Comparison of ENCODE assay signal across 7 mouse cellular contexts in the genomic region with DNA sequence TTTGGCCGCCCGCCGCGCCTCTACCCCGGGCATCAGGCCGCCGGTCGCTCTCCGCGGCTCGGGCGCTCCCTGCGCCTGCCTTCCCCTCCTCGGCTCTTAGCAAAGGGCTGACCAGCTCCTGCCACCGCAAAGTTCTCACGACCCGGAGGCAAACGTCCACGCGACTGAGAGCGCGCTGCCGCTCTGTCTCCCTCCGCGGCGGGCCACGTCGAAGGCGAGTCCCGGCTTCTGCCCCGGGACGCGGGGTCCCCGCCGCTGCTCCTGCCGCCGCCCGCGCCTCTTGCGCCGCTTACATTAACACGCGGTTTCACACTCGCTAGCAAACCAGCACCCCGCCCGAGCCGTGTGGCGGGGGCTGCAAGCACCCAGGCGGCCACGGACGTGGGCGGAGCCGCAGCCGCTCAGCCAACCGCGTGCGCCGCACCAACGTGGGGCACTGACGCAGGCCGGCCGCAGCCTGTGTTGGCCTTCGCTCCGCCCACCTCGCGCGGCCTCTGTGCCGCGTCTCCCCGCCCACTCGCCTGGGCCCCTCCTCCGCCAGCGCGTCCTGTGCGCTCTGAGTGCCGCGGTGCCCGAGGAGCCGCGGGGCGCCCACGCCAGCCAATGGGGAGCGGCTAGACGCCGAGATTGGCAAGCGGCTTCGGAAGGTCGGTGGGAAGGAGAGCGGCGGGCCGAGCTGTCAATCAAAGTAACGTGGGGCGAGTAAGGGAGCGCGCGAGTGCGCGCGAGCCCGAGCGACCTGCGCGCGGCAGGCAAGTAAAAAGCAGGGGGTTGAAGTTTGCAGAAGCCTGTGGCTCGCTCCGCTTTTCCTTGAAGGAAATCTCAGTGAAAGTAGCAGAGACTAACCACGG. TPM values are rescaled to one million over a fixed set of nuclear protein-coding genes. Genes with fewer than 3 reads are reported as not detected.
A peak's percentile ranks its signal among the peaks of the same experiment; 100 is the strongest.
DNase-seq lines count a peak whose midpoint lies in the region; ATAC-seq lines count a peak whose summit lies in the region.

Gene Tle1 (minus strand): TSS at position 361 of the 851 bp plus-strand sequence.

- peak within 1 kb of the TSS; percentile 73 for H3K4me2 ChIP-seq in intestine, embryonic 16.5 days (ENCODE audit: low read depth, low read length)
- H3K4me2 ChIP-seq in midbrain, embryonic 11.5 days, result peak within 1 kb of the TSS; percentile 73

- WGBS in intestine, embryonic 16.5 days, result under 1% methylated on average over 106 of the region's 107 CpGs
- WGBS in midbrain, embryonic 11.5 days, result under 1% methylated on average over 107 of the region's 107 CpGs

- H3K4me3 ChIP-seq in intestine, embryonic 16.5 days (ENCODE audit: low read length), result peak within 1 kb of the TSS; percentile 87
- peak within 1 kb of the TSS; percentile 95 for H3K4me3 ChIP-seq in midbrain, embryonic 11.5 days (ENCODE audit: low read depth, low read length)

- ATAC-seq in intestine, embryonic 16.5 days, result peak; percentile 97
- peak; percentile 96 for ATAC-seq in midbrain, embryonic 11.5 days (ENCODE audit: low FRiP score)

- no peaks in the 10 kb centered on the region for H3K36me3 ChIP-seq in intestine, embryonic 16.5 days (ENCODE audit: control insufficient read depth, insufficient read depth, low read length)
- H3K36me3 ChIP-seq in midbrain, embryonic 11.5 days (ENCODE audit: control insufficient read depth, insufficient read depth, low read length), result no peaks in the 10 kb centered on the region

- H3K9me3 ChIP-seq in intestine, embryonic 16.5 days (ENCODE audit: control insufficient read depth, low read length), result no peaks in the 10 kb centered on the region
- H3K9me3 ChIP-seq in midbrain, embryonic 11.5 days (ENCODE audit: control insufficient read depth, low read length), result no peaks in the 10 kb centered on the region

- peaks cover 11% of the 10 kb centered on the region for H3K4me1 ChIP-seq in intestine, embryonic 16.5 days (ENCODE audit: control insufficient read depth, insufficient read depth, low read length)
- H3K4me1 ChIP-seq in midbrain, embryonic 11.5 days (ENCODE audit: control insufficient read depth, insufficient read depth, low read length), result peaks cover 33% of the 10 kb centered on the region

- peak within 1 kb of the TSS; percentile 78 for H3K9ac ChIP-seq in intestine, embryonic 16.5 days (ENCODE audit: low read depth, low read length)
- peak within 1 kb of the TSS; percentile 75 for H3K9ac ChIP-seq in midbrain, embryonic 11.5 days (ENCODE audit: low read length)

- H3K27ac ChIP-seq in intestine, embryonic 16.5 days (ENCODE audit: low read length), result peak within 1 kb of the TSS; percentile 95
- H3K27ac ChIP-seq in midbrain, embryonic 11.5 days (ENCODE audit: low read depth, low read length), result peak within 1 kb of the TSS; percentile 92

- intact Hi-C loops in left cerebral cortex, postnatal 36 days (cut with DNase I), result loop anchor here (5.0 to 10.0 kb wide), 3 partner anchors 182 to 1666 kb away; partner anchors contain the start of gene Megf9

- peak; percentile 99 for DNase-seq in adrenal gland, adult 8-10 months
- DNase-seq in embryo, embryonic 9.5 days (ENCODE audit: extremely low spot score), result peak; percentile 98
- DNase-seq in gastrocnemius, postnatal 4 days (ENCODE audit: low spot score in 2 of 2), result peak; percentile 98 to 99
- peak; percentile 100 for DNase-seq in left cerebral cortex, postnatal 36 days (ENCODE audit: low spot score in 2 of 2)
- peak; percentile 100 for DNase-seq in midbrain, embryonic 11.5 days (ENCODE audit: low spot score, missing footprints)
- peak; percentile 99 for DNase-seq in skeletal muscle tissue, adult 2 months (ENCODE audit: low read depth, low spot score)

- 0 out of 2 replicates have a peak, but pooled peaks cover 3% of the 10 kb centered on the region for H3K27me3 ChIP-seq in intestine, embryonic 16.5 days (replicated peaks; ENCODE audit: control insufficient read depth, insufficient read depth, low read length)
- peaks cover 3% of the 10 kb centered on the region; the same call in 1 of the 2 replicates for H3K27me3 ChIP-seq in midbrain, embryonic 11.5 days (ENCODE audit: control insufficient read depth, insufficient read depth, low read length)

RNA-seq across cellular contexts. Expression of gene Tle1, which starts in this region (rescaled TPM):
- total RNA-seq in adrenal gland, adult 8-10 months (2022), result 10 to 100 TPM; 35.8 to 50.7 (median 42.2) TPM
- 10 to 100 TPM; 36.9 to 42.4 TPM for total RNA-seq in gastrocnemius, postnatal 4 days (2021)
- 12.5 and 14.0 TPM in 2 replicates for polyA plus RNA-seq in intestine, embryonic 16.5 days (2015; fragmentation: Nextera tagmentation; extraction: Ambion mirVana)
- 10 to 100 TPM; 46.3 to 49.9 TPM for total RNA-seq in left cerebral cortex, postnatal 36 days (2021)
- 34.6 and 40.4 TPM in 2 replicates for polyA plus RNA-seq in midbrain, embryonic 11.5 days (2014; fragmentation: Nextera tagmentation; extraction: Ambion mirVana)

Comparison
In these comparisons a context has a peak if more than half of its experiments do, and no peak if none do; other contexts are left out.
1. Peak in every context shown above with its lines: DNase-seq, ATAC-seq, H3K4me3 ChIP-seq and H3K27ac ChIP-seq.